Comparison of ENCODE assay signal across 10 mouse cellular contexts in the genomic region with DNA sequence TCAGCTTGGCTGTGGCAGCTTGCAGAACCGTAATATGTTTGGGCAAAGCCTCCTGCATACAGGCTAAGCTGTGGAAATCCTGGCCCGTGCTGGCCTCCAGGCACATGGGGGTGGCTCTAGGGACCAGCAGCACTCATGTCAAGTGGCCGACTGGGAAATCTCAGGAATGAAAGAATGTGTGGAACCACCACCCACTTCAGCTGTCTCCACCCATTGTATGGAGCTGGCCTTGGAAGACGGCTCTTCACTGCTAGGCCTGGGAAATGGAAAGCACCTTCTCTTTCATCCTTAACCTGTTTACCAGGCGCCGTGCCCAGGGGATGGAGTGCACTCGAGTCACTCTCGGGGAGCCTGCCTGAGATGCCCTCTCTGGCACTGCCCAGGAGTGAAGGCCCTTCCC. TPM values are rescaled to one million over a fixed set of nuclear protein-coding genes. Genes with fewer than 3 reads are reported as not detected.
A peak's percentile ranks its signal among the peaks of the same experiment; 100 is the strongest.
DNase-seq lines count a peak whose midpoint lies in the region; ATAC-seq and TF ChIP-seq lines count a peak whose summit lies in the region.
"Had no signal": no experiment of that assay in that cellular context is flagged by ENCODE, and none has a peak within 500 bp of the region (broad histone marks: within the 10 kb centered on the region; RNA-seq: fewer than 3 reads in every experiment).

No protein-coding gene starts in this region.

- peak overlapping the region; percentile 54 for H3K27ac ChIP-seq in hindbrain, embryonic 10.5 days
- no peak overlapping the region for H3K27ac ChIP-seq in hindbrain, postnatal 0 days
- 0 out of 2 replicates have a peak overlapping the region, but pooled peaks have one; percentile 7 for H3K27ac ChIP-seq in embryonic facial prominence, embryonic 10.5 days (replicated peaks)
- H3K27ac ChIP-seq in heart, embryonic 16.5 days (ENCODE audit: low read length) = peak overlapping the region; percentile 51
- no peak overlapping the region; the same call in 1 of the 2 replicates for H3K27ac ChIP-seq in forebrain, embryonic 15.5 days (replicated peaks)
- H3K27ac ChIP-seq in hindbrain, embryonic 13.5 days = no peak overlapping the region
- H3K27ac ChIP-seq: liver, embryonic 12.5 days had no signal

- H3K9ac ChIP-seq in hindbrain, postnatal 0 days (replicated peaks; ENCODE audit: low read length) = no peak overlapping the region
- H3K9ac ChIP-seq in heart, embryonic 16.5 days (ENCODE audit: low read length) = no peak overlapping the region
- H3K9ac ChIP-seq in forebrain, embryonic 15.5 days (replicated peaks) = no peak overlapping the region
- no peak overlapping the region for H3K9ac ChIP-seq in hindbrain, embryonic 13.5 days
- H3K9ac ChIP-seq: liver, embryonic 12.5 days had no signal

- no peak for DNase-seq in hindbrain, embryonic 10.5 days (ENCODE audit: low spot score)
- no peak for DNase-seq in hindbrain, postnatal 0 days (ENCODE audit: low spot score)
- no peak for DNase-seq in embryonic facial prominence, embryonic 10.5 days (ENCODE audit: low spot score)
- DNase-seq in lung, postnatal 25 days (ENCODE audit: low spot score) = peak; percentile 92
- DNase-seq: cerebellum, adult 11-12 months; kidney, adult 8-10 months had no signal

- H3K27me3 ChIP-seq in hindbrain, embryonic 10.5 days (ENCODE audit: insufficient read depth, poor library complexity, severe bottlenecking) = no peaks in the 10 kb centered on the region
- no peaks in the 10 kb centered on the region for H3K27me3 ChIP-seq in hindbrain, postnatal 0 days (ENCODE audit: insufficient read depth, low read length)
- no peaks in the 10 kb centered on the region for H3K27me3 ChIP-seq in embryonic facial prominence, embryonic 10.5 days (replicated peaks; ENCODE audit: low read depth, poor library complexity, severe bottlenecking)
- H3K27me3 ChIP-seq in heart, embryonic 16.5 days (ENCODE audit: control insufficient read depth, insufficient read depth, low read length) = no peaks in the 10 kb centered on the region
- H3K27me3 ChIP-seq in forebrain, embryonic 15.5 days = no peaks in the 10 kb centered on the region
- no peaks in the 10 kb centered on the region for H3K27me3 ChIP-seq in hindbrain, embryonic 13.5 days
- H3K27me3 ChIP-seq: liver, embryonic 12.5 days had no signal

- no peaks in the 10 kb centered on the region for H3K9me3 ChIP-seq in hindbrain, embryonic 10.5 days
- H3K9me3 ChIP-seq in hindbrain, postnatal 0 days (ENCODE audit: low read length) = no peaks in the 10 kb centered on the region
- H3K9me3 ChIP-seq in embryonic facial prominence, embryonic 10.5 days = no peaks in the 10 kb centered on the region
- no peaks in the 10 kb centered on the region for H3K9me3 ChIP-seq in heart, embryonic 16.5 days (replicated peaks; ENCODE audit: control insufficient read depth, low read length)
- H3K9me3 ChIP-seq in forebrain, embryonic 15.5 days = no peaks in the 10 kb centered on the region
- H3K9me3 ChIP-seq in hindbrain, embryonic 13.5 days = no peaks in the 10 kb centered on the region
- H3K9me3 ChIP-seq: liver, embryonic 12.5 days had no signal

- no peak for ATAC-seq in hindbrain, postnatal 0 days
- ATAC-seq in heart, embryonic 16.5 days (replicated peaks; ENCODE audit: extremely low read depth, insufficient read depth, low FRiP score) = peak; percentile 67
- ATAC-seq in forebrain, embryonic 15.5 days (replicated peaks) = no peak
- ATAC-seq in hindbrain, embryonic 13.5 days (ENCODE audit: low FRiP score) = no peak
- ATAC-seq: liver, embryonic 12.5 days had no signal

- TF ChIP-seq CTCF in hindbrain, postnatal 0 days (IDR thresholded peaks at IDR 0.05; ENCODE audit: low read depth) = no peak

- H3K4me3 ChIP-seq in hindbrain, embryonic 10.5 days = no peak overlapping the region
- H3K4me3 ChIP-seq in hindbrain, postnatal 0 days (ENCODE audit: low read length) = no peak overlapping the region
- no peak overlapping the region for H3K4me3 ChIP-seq in embryonic facial prominence, embryonic 10.5 days
- no peak overlapping the region for H3K4me3 ChIP-seq in heart, embryonic 16.5 days (ENCODE audit: low read length)
- no peak overlapping the region for H3K4me3 ChIP-seq in forebrain, embryonic 15.5 days
- H3K4me3 ChIP-seq in hindbrain, embryonic 13.5 days = no peak overlapping the region
- H3K4me3 ChIP-seq: liver, embryonic 12.5 days had no signal

- H3K4me2 ChIP-seq in hindbrain, postnatal 0 days (ENCODE audit: low read depth, low read length) = no peak overlapping the region
- no peak overlapping the region for H3K4me2 ChIP-seq in heart, embryonic 16.5 days (ENCODE audit: low read depth, low read length)
- H3K4me2 ChIP-seq in forebrain, embryonic 15.5 days (replicated peaks) = no peak overlapping the region
- no peak overlapping the region for H3K4me2 ChIP-seq in hindbrain, embryonic 13.5 days
- H3K4me2 ChIP-seq: liver, embryonic 12.5 days had no signal

- 85% methylated on average over 8 of the region's 8 CpGs for WGBS in hindbrain, embryonic 10.5 days
- WGBS in hindbrain, postnatal 0 days = 72% methylated on average over 8 of the region's 8 CpGs
- 76% methylated on average over 8 of the region's 8 CpGs for WGBS in embryonic facial prominence, embryonic 10.5 days
- 33% methylated on average over 8 of the region's 8 CpGs for WGBS in heart, embryonic 16.5 days
- WGBS in forebrain, embryonic 15.5 days = 72% methylated on average over 8 of the region's 8 CpGs
- 73% methylated on average over 8 of the region's 8 CpGs for WGBS in hindbrain, embryonic 13.5 days

- H3K4me1 ChIP-seq in hindbrain, embryonic 10.5 days (replicated peaks) = peaks cover 71% of the 10 kb centered on the region
- H3K4me1 ChIP-seq in hindbrain, postnatal 0 days (ENCODE audit: insufficient read depth, low read length) = peaks cover 23% of the 10 kb centered on the region
- peaks cover 48% of the 10 kb centered on the region for H3K4me1 ChIP-seq in embryonic facial prominence, embryonic 10.5 days
- peaks cover 43% of the 10 kb centered on the region for H3K4me1 ChIP-seq in heart, embryonic 16.5 days (ENCODE audit: control insufficient read depth, insufficient read depth, low read length)
- peaks cover 44% of the 10 kb centered on the region for H3K4me1 ChIP-seq in forebrain, embryonic 15.5 days
- peaks cover 74% of the 10 kb centered on the region for H3K4me1 ChIP-seq in hindbrain, embryonic 13.5 days (replicated peaks)

- peaks cover 13% of the 10 kb centered on the region for H3K36me3 ChIP-seq in hindbrain, embryonic 10.5 days
- H3K36me3 ChIP-seq in hindbrain, postnatal 0 days (ENCODE audit: insufficient read depth, low read length) = 0 out of 2 replicates have a peak, but pooled peaks cover 5% of the 10 kb centered on the region
- peaks cover 21% of the 10 kb centered on the region for H3K36me3 ChIP-seq in embryonic facial prominence, embryonic 10.5 days (replicated peaks)
- H3K36me3 ChIP-seq in heart, embryonic 16.5 days (ENCODE audit: control insufficient read depth, insufficient read depth) = peaks cover 6% of the 10 kb centered on the region; the same call in 1 of the 2 replicates
- H3K36me3 ChIP-seq in forebrain, embryonic 15.5 days = no peaks in the 10 kb centered on the region
- H3K36me3 ChIP-seq in hindbrain, embryonic 13.5 days = peaks cover 17% of the 10 kb centered on the region

RNA-seq across cellular contexts. Expression of a gene that starts 45.5 kb away (rescaled TPM):
- polyA plus RNA-seq in hindbrain, embryonic 10.5 days (2016; fragmentation: Nextera tagmentation; extraction: Ambion mirVana) = 1.1 and 2.8 TPM in 2 replicates
- total RNA-seq in hindbrain, postnatal 0 days (2014; rRNA removed) = 2.9 and 3.6 TPM in 2 replicates
- polyA plus RNA-seq in hindbrain, postnatal 0 days (2015; fragmentation: Nextera tagmentation; extraction: Ambion mirVana) = 1.9 and 2.0 TPM in 2 replicates
- 0.54 and 0.83 TPM in 2 replicates for polyA plus RNA-seq in embryonic facial prominence, embryonic 10.5 days (2016; fragmentation: Nextera tagmentation; extraction: Ambion mirVana)
- 0.71 and 1.9 TPM in 2 replicates for polyA plus RNA-seq in heart, embryonic 16.5 days (2015; fragmentation: Nextera tagmentation; extraction: Ambion mirVana)
- 1.7 and 1.8 TPM in 2 replicates for polyA plus RNA-seq in forebrain, embryonic 15.5 days (2015; fragmentation: Nextera tagmentation; extraction: Ambion mirVana)
- 1.4 and 1.7 TPM in 2 replicates for polyA plus RNA-seq in hindbrain, embryonic 13.5 days (2015; fragmentation: Nextera tagmentation; extraction: Ambion mirVana)

Comparison
In these comparisons a context has a peak if more than half of its experiments do, and no peak if none do; other contexts are left out.
1. H3K27ac ChIP-seq: peak in hindbrain, embryonic 10.5 days (single experiment), embryonic facial prominence, embryonic 10.5 days (single experiment) and heart, embryonic 16.5 days (single experiment); none in hindbrain, postnatal 0 days (single experiment), forebrain, embryonic 15.5 days (single experiment) and hindbrain, embryonic 13.5 days (single experiment).